Mouse (Mus musculus): ENCODE results near the gene Rpl19.

Gene Rpl19

DNA sequence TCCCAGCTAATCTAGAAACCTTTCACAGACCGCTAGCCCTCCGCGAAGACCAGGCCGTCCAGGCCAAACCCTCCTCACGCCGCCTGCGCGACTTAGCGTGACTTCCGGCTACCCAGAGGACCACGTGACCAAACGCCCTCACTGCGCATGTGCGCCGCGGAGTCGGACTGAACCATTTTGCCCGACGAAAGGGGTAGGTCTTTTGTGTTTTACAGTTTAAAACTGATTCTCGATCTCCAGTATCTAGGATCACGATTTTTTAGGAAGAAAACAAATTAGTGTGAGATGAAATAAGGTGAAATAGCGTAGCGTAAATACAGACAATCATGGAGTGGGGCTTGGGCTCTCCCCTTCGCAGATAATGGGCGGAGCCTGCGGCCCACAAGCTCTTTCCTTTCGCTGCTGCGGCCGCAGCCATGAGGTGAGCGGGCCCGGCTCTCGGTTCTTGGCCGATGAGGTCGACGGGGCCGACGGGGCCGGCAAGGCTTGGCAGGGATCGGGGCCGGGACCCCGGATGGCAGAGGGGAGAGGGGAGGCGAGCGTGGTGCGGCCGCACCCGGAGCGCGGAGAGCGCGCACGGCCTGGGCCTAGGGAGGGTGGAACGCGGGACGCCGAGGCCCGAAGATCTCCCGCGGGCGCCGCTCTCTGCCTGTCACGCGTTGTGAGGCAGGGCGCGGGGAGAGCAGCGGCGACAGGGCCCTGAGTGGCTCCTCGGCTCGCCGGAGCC is at the start of gene Rpl19:
TSS of gene Rpl19 (plus strand) at position 141 of the 727 bp plus-strand sequence.
- peak; percentile 89 to 90 for DNase-seq (ENCODE audit: low read depth in 2 of 2, low spot score in 2 of 2)

DNA sequence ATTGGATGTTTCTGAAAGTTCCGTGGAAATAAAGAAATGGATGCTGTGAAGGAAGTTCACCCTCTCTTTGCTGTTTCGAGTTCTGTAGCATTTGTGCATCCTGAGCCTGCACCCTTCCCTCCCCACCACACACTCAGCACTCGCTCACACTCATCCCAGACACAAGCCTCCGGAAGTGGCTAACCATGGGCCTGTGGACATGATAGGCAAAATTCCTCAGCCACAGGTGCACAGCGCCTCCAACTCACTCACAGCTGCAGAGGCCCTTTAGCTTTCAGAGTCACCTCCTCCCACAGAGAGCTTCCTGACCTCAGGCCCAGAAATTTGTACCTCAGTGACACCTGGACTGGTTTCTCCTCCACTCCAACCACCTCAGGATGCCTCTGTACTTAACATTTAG is 48.7 kb upstream of the Rpl19 start:
- DNase-seq (ENCODE audit: low read depth in 2 of 2, low spot score in 2 of 2) = no peak

GRCm38 (mm10) chr11:97978392-97978791 is 48.1 kb upstream of the Rpl19 start:
- no peak for DNase-seq (ENCODE audit: low read depth in 2 of 2, low spot score in 2 of 2)

DNA sequence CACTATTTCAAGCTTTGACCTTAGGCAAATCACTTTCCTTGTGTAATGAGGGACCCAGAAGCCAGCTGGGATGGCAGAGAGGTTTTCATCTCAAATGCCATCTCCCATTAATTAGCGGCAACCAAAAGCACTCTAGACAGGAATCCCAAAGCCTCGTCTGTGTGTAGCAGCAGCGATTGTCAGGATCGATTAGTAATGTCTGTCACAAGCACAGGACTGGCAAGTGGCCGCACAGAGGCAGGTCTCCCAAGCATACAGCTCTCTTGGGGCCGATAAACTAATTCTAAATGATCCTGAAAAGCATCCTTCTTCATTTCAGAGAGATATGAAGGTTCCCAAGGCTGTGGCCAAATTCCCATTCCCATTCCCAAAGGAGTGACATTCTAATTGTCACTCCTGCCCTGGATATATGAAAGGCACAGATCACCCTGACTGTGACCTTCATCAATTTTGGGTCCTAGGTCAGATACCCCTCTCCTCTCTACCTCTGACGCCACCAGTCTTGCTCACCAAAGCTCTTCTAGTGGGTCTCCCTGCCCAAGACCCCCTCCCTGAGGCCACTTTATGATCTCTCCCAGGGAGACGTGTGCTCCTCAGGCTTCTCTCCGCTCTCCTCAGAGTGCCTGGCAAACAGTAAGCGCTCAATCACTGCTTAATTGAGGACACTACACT is 46.5 kb upstream of the Rpl19 start:
- no peak for DNase-seq (ENCODE audit: low read depth in 2 of 2, low spot score in 2 of 2)

- no peak for DNase-seq (ENCODE audit: low read depth in 2 of 2, low spot score in 2 of 2)
These were observed 46.0 kb upstream of the Rpl19 start for GRCm38 (mm10) chr11:97980531-97980966.

DNA sequence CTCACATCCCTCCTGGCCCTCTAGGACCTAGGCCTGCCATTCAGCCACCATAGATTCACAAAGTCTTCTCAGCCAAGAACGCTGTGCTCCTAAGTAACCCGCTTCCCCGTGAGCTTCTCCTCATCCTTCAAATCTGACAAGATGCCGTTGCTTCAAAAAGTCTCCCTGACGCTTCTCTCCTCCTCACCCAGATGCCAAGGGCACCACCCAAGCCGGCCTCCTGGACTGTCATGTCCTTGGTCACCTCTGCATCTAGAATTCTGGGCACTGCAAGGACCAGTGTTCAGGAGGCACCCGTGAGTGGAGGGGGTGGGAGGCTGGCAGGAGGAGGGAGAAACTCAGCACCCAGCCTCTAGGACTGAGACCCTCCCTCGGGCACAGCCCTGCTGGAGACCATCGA is 43.8 kb upstream of the Rpl19 start:
- no peak for DNase-seq (ENCODE audit: low read depth in 2 of 2, low spot score in 2 of 2)

GRCm38 (mm10) chr11:97983506-97983905 is 43.0 kb upstream of the Rpl19 start:
- no peak for DNase-seq (ENCODE audit: low read depth in 2 of 2, low spot score in 2 of 2)

GRCm38 (mm10) chr11:97983983-97984382 is 42.5 kb upstream of the Rpl19 start:
- no peak for DNase-seq (ENCODE audit: low read depth in 2 of 2, low spot score in 2 of 2)

- DNase-seq (ENCODE audit: low read depth in 2 of 2, low spot score in 2 of 2) = no peak
These were observed 40.5 kb upstream of the Rpl19 start, which contains the start of gene Plxdc1 for GRCm38 (mm10) chr11:97985727-97986677. Gene Plxdc1, minus strand, starts transcription at chr11:97986444.

DNA sequence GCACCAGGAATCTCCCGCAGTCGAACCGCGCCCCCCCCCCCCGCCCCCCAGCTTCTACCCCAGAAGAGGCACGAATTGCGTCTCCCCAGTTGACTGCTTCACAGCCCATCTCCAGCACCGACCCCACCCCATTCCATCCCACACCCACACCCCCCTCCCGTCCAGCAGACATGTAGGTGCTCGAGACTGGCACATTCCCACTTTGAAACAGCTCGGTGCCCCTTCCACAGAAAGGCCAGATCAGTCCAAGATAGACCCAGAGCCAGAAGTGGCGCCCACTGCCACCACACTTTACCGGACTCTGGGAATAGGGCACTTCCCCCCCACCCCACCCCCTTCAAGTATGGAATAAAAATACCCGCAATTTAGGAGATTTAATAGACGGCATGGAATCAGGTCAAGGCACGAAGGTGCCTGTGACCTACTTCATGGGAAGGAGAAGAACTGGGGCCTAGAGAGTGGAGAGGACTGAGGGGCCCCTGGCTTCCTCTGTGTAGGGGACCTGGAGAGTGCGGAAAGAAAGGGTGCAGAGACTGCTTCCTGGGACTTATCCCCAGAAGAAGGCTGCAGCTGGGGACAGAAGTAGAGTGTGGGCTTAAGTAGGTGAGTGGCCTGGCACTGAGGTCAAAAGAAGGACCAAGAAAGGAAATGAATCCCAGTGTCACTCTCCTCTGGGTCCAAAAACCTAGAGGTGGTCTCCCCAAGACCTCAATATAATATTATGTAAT is 39.6 kb upstream of the Rpl19 start:
- no peak for DNase-seq (ENCODE audit: low read depth in 2 of 2, low spot score in 2 of 2)

DNA sequence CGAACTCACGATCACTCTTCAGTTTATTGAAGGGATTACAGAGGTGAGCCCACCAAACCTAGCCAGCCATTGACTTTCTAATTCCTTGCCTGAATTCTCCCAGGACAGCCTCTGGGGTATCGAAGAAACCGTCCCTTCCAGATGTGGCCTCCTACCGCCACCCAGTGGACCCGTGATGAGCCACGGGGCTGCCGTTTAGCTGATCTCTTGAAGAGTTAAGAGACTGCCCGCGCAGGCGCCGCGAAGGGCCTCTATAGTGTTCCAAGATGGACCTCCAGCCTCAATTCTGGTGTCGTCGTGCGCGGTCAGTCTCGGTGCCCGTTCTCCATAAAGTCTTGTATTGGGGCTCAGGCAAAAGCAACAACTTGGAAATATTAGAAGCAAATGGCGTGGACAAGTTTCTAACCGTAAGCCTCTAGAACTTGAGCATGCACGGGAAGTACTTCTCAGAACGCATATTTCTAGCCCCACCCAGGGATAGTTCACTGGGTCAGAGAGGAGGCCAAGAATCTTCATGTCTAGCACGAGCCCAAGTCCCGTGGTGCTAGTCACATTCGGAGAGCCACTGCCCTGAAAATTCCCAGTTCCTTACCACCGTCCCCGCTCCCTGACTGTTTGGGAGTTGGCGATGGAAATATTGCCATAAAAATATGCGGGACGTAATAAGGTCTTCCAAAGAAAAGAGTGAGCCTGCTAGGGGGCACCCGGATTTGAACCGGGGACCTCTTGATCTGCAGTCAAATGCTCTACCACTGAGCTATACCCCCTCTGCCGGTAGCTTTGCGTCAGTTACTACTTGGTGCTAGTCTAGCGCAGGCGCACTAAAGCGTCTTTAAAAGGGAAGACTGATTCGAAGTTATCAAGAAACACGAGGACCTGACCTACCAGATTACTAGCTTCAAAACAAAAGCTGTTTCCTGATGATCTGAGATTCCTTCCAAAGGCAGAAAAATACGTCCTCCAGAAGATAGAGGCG is 38.7 kb upstream of the Rpl19 start:
- peak; percentile 97 to 99 for DNase-seq (ENCODE audit: low read depth in 2 of 2, low spot score in 2 of 2)

- DNase-seq (ENCODE audit: low read depth in 2 of 2, low spot score in 2 of 2) = peak; percentile 87 to 90
These were observed 37.9 kb upstream of the Rpl19 start for GRCm38 (mm10) chr11:97988530-97989096.

DNA sequence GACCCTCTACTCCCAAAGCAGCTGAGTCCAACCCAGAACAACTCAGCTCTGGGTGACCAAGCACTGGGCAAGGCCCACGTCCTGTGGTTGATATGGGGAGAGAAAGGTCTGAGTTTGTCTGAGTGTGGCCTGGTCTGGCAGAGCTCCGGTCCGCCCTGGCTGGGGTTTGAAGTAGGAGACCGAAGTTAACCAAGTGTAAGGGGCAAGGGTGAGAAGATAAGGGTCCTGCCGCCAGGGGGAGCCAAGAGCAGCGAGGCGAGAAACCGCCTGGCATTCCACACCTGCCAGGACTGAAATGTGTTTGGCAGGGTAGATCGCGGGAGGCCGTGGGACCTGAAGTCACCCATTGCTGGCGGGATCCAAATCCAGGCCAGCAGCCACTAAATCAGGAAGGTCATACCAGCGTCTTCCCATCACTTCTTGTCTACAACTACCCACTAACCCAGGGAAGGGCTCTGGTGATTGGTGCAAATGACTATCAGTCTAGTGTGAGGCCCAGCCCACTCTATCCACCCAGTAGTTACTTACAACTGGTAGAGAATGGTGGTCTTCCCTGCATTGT is 31.9 kb upstream of the Rpl19 start:
- DNase-seq (ENCODE audit: low read depth in 2 of 2, low spot score in 2 of 2) = peak; percentile 87 to 90

- peak; percentile 63 to 80 for DNase-seq (ENCODE audit: low read depth in 2 of 2, low spot score in 2 of 2)
These were observed 30.8 kb upstream of the Rpl19 start, which contains the start of gene Arl5c for GRCm38 (mm10) chr11:97995564-97996288. Gene Arl5c, minus strand, starts transcription at chr11:97996181.

GRCm38 (mm10) chr11:97996691-97997090 is 29.8 kb upstream of the Rpl19 start:
- no peak for DNase-seq (ENCODE audit: low read depth in 2 of 2, low spot score in 2 of 2)

GRCm38 (mm10) chr11:97997387-97997960 is 29.0 kb upstream of the Rpl19 start:
- no peak for DNase-seq (ENCODE audit: low read depth in 2 of 2, low spot score in 2 of 2)

GRCm38 (mm10) chr11:97998074-97998793 is 28.3 kb upstream of the Rpl19 start:
- DNase-seq (ENCODE audit: low read depth in 2 of 2, low spot score in 2 of 2) = no peak
